Mouse (Mus musculus) heart, postnatal 0 days (tissue): ENCODE results near the gene Hist1h1d.

Experiments
- CTCF ChIP-seq: IDR thresholded peaks from 2 replicates; pipeline ENCODE4 v1.5.1; 2016; ENCODE audit warnings: antibody characterized with exemption, control low read depth, low read depth
- EP300 ChIP-seq: IDR thresholded peaks from 2 replicates; pipeline ENCODE4 v1.6.1; 2016; ENCODE audit warnings: antibody characterized with exemption, low read depth

DNA sequence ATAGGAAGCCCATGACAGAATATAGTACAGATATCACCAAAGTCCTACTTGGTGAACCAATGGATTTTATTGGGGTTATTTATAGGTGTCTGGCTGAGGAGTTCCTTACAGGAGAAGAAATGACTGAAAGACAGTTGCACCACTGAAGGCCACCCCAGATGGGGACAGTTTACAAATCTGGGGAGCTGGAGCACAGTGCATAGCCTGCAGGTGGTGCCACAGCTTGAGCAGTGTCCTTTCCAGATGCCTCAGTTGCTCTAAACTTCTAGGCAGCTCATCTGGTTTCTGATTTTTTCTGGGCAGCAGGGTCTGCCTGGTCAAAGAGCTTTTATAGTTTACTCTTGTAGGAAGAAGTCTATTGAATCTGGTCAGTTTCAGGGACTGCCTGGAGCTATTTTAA, 56.8 kb downstream of the Hist1h1d start:
- TF ChIP-seq CTCF, result no peak
- TF ChIP-seq EP300, result no peak
